Comparison of ENCODE assay signal across 8 mouse cellular contexts in genomic region chr2:91923415-91924337, GRCm38 (mm10). TPM values are rescaled to one million over a fixed set of nuclear protein-coding genes. Genes with fewer than 3 reads are reported as not detected.
A peak's percentile ranks its signal among the peaks of the same experiment; 100 is the strongest.
DNase-seq lines count a peak whose midpoint lies in the region; ATAC-seq and TF ChIP-seq lines count a peak whose summit lies in the region.

No protein-coding gene starts in this region.

- no peaks in the 10 kb centered on the region for H3K36me3 ChIP-seq in intestine, embryonic 14.5 days (ENCODE audit: control insufficient read depth, insufficient read depth, low read length)
- H3K36me3 ChIP-seq in liver, embryonic 11.5 days (ENCODE audit: control insufficient read depth, insufficient read depth, low read length), result 0 out of 2 replicates have a peak, but pooled peaks cover 1% of the 10 kb centered on the region
- H3K36me3 ChIP-seq in myocyte (ENCODE audit: control insufficient read depth, insufficient read depth), result no peaks in the 10 kb centered on the region

- H3K27ac ChIP-seq in intestine, embryonic 14.5 days (ENCODE audit: low read depth), result no peak overlapping the region
- H3K27ac ChIP-seq in liver, embryonic 11.5 days (ENCODE audit: low read depth, low read length), result no peak overlapping the region

- peak; percentile 65 for DNase-seq in urinary bladder, postnatal 14 days (ENCODE audit: low spot score)
- no peak for DNase-seq in urinary bladder, adult 2 months (ENCODE audit: low spot score)
- peak; percentile 56 for DNase-seq in c-Kit-positive CD71-positive TER-119-negative erythroid progenitor cells, embryonic 14.5 days (ENCODE audit: low read depth)
- peak; percentile 79 for DNase-seq in forelimb bud, embryonic 11.5 days (ENCODE audit: low read depth, low spot score)
- DNase-seq in intestine, embryonic 14.5 days (ENCODE audit: low spot score), result peak; percentile 81
- peak; percentile 77 for DNase-seq in liver, embryonic 11.5 days (ENCODE audit: low spot score)
- DNase-seq in thymus, postnatal 4 days, result peak; percentile 85

- peak overlapping the region; percentile 47 for H3K4me2 ChIP-seq in intestine, embryonic 14.5 days (ENCODE audit: low read length)
- peak overlapping the region; percentile 90 for H3K4me2 ChIP-seq in liver, embryonic 11.5 days
- H3K4me2 ChIP-seq in myocyte (ENCODE audit: low read depth), result peak overlapping the region; percentile 93

- H3K4me1 ChIP-seq in intestine, embryonic 14.5 days (replicated peaks; ENCODE audit: control insufficient read depth, insufficient read depth, low read length), result no peaks in the 10 kb centered on the region; the same call in 1 of the 2 replicates
- peaks cover 39% of the 10 kb centered on the region for H3K4me1 ChIP-seq in liver, embryonic 11.5 days (replicated peaks; ENCODE audit: control insufficient read depth, insufficient read depth, low read length)

- ATAC-seq in intestine, embryonic 14.5 days (replicated peaks; ENCODE audit: low FRiP score, low TSS enrichment, low read depth), result no peak
- ATAC-seq in liver, embryonic 11.5 days (replicated peaks; ENCODE audit: low FRiP score), result peak; percentile 46

- peaks cover 38% of the 10 kb centered on the region for H3K27me3 ChIP-seq in intestine, embryonic 14.5 days (replicated peaks; ENCODE audit: control insufficient read depth, insufficient read depth, low read length)
- H3K27me3 ChIP-seq in liver, embryonic 11.5 days (replicated peaks; ENCODE audit: control insufficient read depth, insufficient read depth, low read length), result peaks cover 44% of the 10 kb centered on the region
- H3K27me3 ChIP-seq in myocyte (ENCODE audit: control insufficient read depth, insufficient read depth, insufficient read length), result peaks cover 7% of the 10 kb centered on the region

- H3K9ac ChIP-seq in intestine, embryonic 14.5 days (ENCODE audit: low read length), result no peak overlapping the region
- no peak overlapping the region for H3K9ac ChIP-seq in liver, embryonic 11.5 days (ENCODE audit: low read depth, low read length)

- H3K9me3 ChIP-seq in intestine, embryonic 14.5 days (ENCODE audit: control insufficient read depth, low read length), result no peaks in the 10 kb centered on the region
- H3K9me3 ChIP-seq in liver, embryonic 11.5 days (ENCODE audit: control insufficient read depth, low read length), result no peaks in the 10 kb centered on the region

- no peak for TF ChIP-seq POLR2A in myocyte (IDR thresholded peaks at IDR 0.05; ENCODE audit: insufficient read length, low read depth)

- H3K79me2 ChIP-seq in myocyte (ENCODE audit: control insufficient read depth, insufficient read depth), result no peaks in the 10 kb centered on the region

- H3ac ChIP-seq in myocyte (ENCODE audit: control insufficient read depth, insufficient read length), result no peak overlapping the region

- WGBS in intestine, embryonic 14.5 days, result 5% methylated on average over 54 of the region's 54 CpGs
- 4% methylated on average over 54 of the region's 54 CpGs for WGBS in liver, embryonic 11.5 days

- H3K4me3 ChIP-seq in intestine, embryonic 14.5 days (ENCODE audit: low read depth, low read length), result peak overlapping the region; percentile 20
- peak overlapping the region; percentile 60 for H3K4me3 ChIP-seq in liver, embryonic 11.5 days (ENCODE audit: low read depth, low read length)
- H3K4me3 ChIP-seq in myocyte, result peak overlapping the region; percentile 7

TF ChIP-seq in myocyte, 11 proteins besides CTCF, POLR2A, EP300 and RAD21:
- TF ChIP-seq POLR2AphosphoS2 (IDR thresholded peaks at IDR 0.05; ENCODE audit: insufficient read length, low read depth), result no peak
- no peak for TF ChIP-seq MYOD1 (IDR thresholded peaks at IDR 0.05; ENCODE audit: control insufficient read depth in 1 of 3, insufficient read length in 2 of 3, low read depth in 2 of 3)
- TF ChIP-seq E2F4 (IDR thresholded peaks at IDR 0.05; ENCODE audit: insufficient read depth), result no peak

RNA-seq across cellular contexts. Expression of gene Chrm4, which starts 3.4 kb away (rescaled TPM):
- polyA plus RNA-seq in urinary bladder, adult 2 months (2012; rRNA removed), result 0.06 and 0.11 TPM in 2 replicates
- polyA plus RNA-seq in intestine, embryonic 14.5 days (2014; fragmentation: Nextera tagmentation; extraction: Ambion mirVana), result 0.16 TPM in 1 of 2 replicates, not detected in the other
- 0.34 and 0.36 TPM in 2 replicates for polyA plus RNA-seq in liver, embryonic 11.5 days (2014; fragmentation: Nextera tagmentation; extraction: Ambion mirVana)
- polyA plus RNA-seq in myocyte (2012; fragmentation: generic; extraction: Trizol), result 0.64 TPM

RNA-seq across cellular contexts. Expression of gene Mdk, which starts 8.4 kb away (rescaled TPM):
- polyA plus RNA-seq in urinary bladder, adult 2 months (2012; rRNA removed), result 34.7 and 37.5 TPM in 2 replicates
- 973 and 1,126 TPM in 2 replicates for polyA plus RNA-seq in intestine, embryonic 14.5 days (2014; fragmentation: Nextera tagmentation; extraction: Ambion mirVana)
- 461 and 501 TPM in 2 replicates for polyA plus RNA-seq in liver, embryonic 11.5 days (2014; fragmentation: Nextera tagmentation; extraction: Ambion mirVana)
- polyA plus RNA-seq in myocyte (2012; fragmentation: generic; extraction: Trizol), result 0.29 TPM

RNA-seq across cellular contexts. Expression of gene Gm9821, which starts 21.8 kb away (rescaled TPM):
- polyA plus RNA-seq in urinary bladder, adult 2 months (2012; rRNA removed), result 0.03 TPM in 1 of 2 replicates, not detected in the other
- 0.74 and 0.88 TPM in 2 replicates for polyA plus RNA-seq in intestine, embryonic 14.5 days (2014; fragmentation: Nextera tagmentation; extraction: Ambion mirVana)
- polyA plus RNA-seq in liver, embryonic 11.5 days (2014; fragmentation: Nextera tagmentation; extraction: Ambion mirVana), result 3.7 and 4.8 TPM in 2 replicates
- polyA plus RNA-seq in myocyte (2012; fragmentation: generic; extraction: Trizol), result 4.7 TPM

RNA-seq across cellular contexts. Expression of gene Dgkz, which starts 52.0 kb away (rescaled TPM):
- polyA plus RNA-seq in urinary bladder, adult 2 months (2012; rRNA removed), result 135 and 148 TPM in 2 replicates
- polyA plus RNA-seq in intestine, embryonic 14.5 days (2014; fragmentation: Nextera tagmentation; extraction: Ambion mirVana), result 71.9 and 75.6 TPM in 2 replicates
- 81.4 and 85.9 TPM in 2 replicates for polyA plus RNA-seq in liver, embryonic 11.5 days (2014; fragmentation: Nextera tagmentation; extraction: Ambion mirVana)
- polyA plus RNA-seq in myocyte (2012; fragmentation: generic; extraction: Trizol), result 68.4 TPM

Comparison
In these comparisons a context has a peak if more than half of its experiments do, and no peak if none do; other contexts are left out.
1. H3K4me3 ChIP-seq: peak in every context shown above with its lines; median percentile 60 in liver, embryonic 11.5 days; 20 in intestine, embryonic 14.5 days; 7 in myocyte.
2. RNA of gene Mdk, which starts 8.4 kb away (polyA plus RNA-seq): 973 to 1,126 TPM in intestine, embryonic 14.5 days, 461 to 501 TPM in liver, embryonic 11.5 days and 34.7 to 37.5 TPM in urinary bladder, adult 2 months; 0.29 TPM in myocyte (single experiment); every median in the first group is over 10 times any median in the second.
3. Peak in every context shown above with its lines, with median percentiles within 50 percentile points of each other: H3K4me2 ChIP-seq.